In genomic region chr5:110136087-110136464, GRCm38 (mm10) we compare ENCODE assay signal across 8 mouse cellular contexts. TPM values are rescaled to one million over a fixed set of nuclear protein-coding genes. Genes with fewer than 3 reads are reported as not detected.
DNase-seq lines count a peak whose midpoint lies in the region; ATAC-seq and TF ChIP-seq lines count a peak whose summit lies in the region.

No protein-coding gene starts in this region.

- no peaks in the 10 kb centered on the region for H3K27me3 ChIP-seq in liver, adult 2 months (ENCODE audit: control insufficient read depth, insufficient read depth, low read length)
- no peaks in the 10 kb centered on the region for H3K27me3 ChIP-seq in embryonic facial prominence, embryonic 14.5 days (replicated peaks; ENCODE audit: control insufficient read depth, insufficient read depth, low read length)
- H3K27me3 ChIP-seq in intestine, embryonic 16.5 days (replicated peaks; ENCODE audit: control insufficient read depth, insufficient read depth, low read length): no peaks in the 10 kb centered on the region
- H3K27me3 ChIP-seq in myocyte (ENCODE audit: control insufficient read depth, insufficient read depth, insufficient read length): no peaks in the 10 kb centered on the region

- H3K4me2 ChIP-seq in embryonic facial prominence, embryonic 14.5 days (ENCODE audit: low read depth, low read length): peak overlapping the region; percentile 75
- H3K4me2 ChIP-seq in intestine, embryonic 16.5 days (ENCODE audit: low read depth, low read length): peak overlapping the region; percentile 85
- peak overlapping the region; percentile 67 for H3K4me2 ChIP-seq in myocyte (ENCODE audit: low read depth)

- H3K27ac ChIP-seq in liver, adult 2 months (replicated peaks; ENCODE audit: insufficient read depth, low read depth, low read length): peak overlapping the region; percentile 11; the same call in 1 of the 2 replicates
- peak overlapping the region; percentile 61 for H3K27ac ChIP-seq in embryonic facial prominence, embryonic 14.5 days (replicated peaks; ENCODE audit: low read depth, low read length)
- peak overlapping the region; percentile 19; the same call in 1 of the 2 replicates for H3K27ac ChIP-seq in intestine, embryonic 16.5 days (ENCODE audit: low read length)

- H3K4me1 ChIP-seq in liver, adult 2 months (ENCODE audit: control insufficient read depth, insufficient read depth, low read length): peaks cover 2% of the 10 kb centered on the region; the same call in 1 of the 2 replicates
- no peaks in the 10 kb centered on the region; the same call in 1 of the 2 replicates for H3K4me1 ChIP-seq in embryonic facial prominence, embryonic 14.5 days (ENCODE audit: control insufficient read depth, insufficient read depth, low read length)
- H3K4me1 ChIP-seq in intestine, embryonic 16.5 days (ENCODE audit: control insufficient read depth, insufficient read depth, low read length): no peaks in the 10 kb centered on the region

- WGBS in liver, adult 2 months: 3% methylated on average over 18 of the region's 18 CpGs
- 7% methylated on average over 18 of the region's 18 CpGs for WGBS in embryonic facial prominence, embryonic 14.5 days
- WGBS in intestine, embryonic 16.5 days: 6% methylated on average over 18 of the region's 18 CpGs

- H3K9ac ChIP-seq in liver, adult 2 months (ENCODE audit: low read depth, low read length): peak overlapping the region; percentile 77
- H3K9ac ChIP-seq in embryonic facial prominence, embryonic 14.5 days (ENCODE audit: low read depth, low read length): peak overlapping the region; percentile 74
- peak overlapping the region; percentile 81 for H3K9ac ChIP-seq in intestine, embryonic 16.5 days (ENCODE audit: low read depth, low read length)

- no peaks in the 10 kb centered on the region; the same call in 1 of the 2 replicates for H3K79me2 ChIP-seq in liver, adult 2 months (ENCODE audit: control insufficient read depth, insufficient read depth, low read length)
- H3K79me2 ChIP-seq in myocyte (ENCODE audit: control insufficient read depth, insufficient read depth): peaks cover 12% of the 10 kb centered on the region

- no peak for TF ChIP-seq CTCF in liver, adult 2 months (IDR thresholded peaks at IDR 0.05; ENCODE audit: low read depth, low read length)

- no peak for DNase-seq in liver, adult 2 months (ENCODE audit: extremely low read depth, low read depth, low spot score)
- no peak for DNase-seq in liver
- DNase-seq in embryonic facial prominence, embryonic 14.5 days (ENCODE audit: low spot score): peak; percentile 1
- no peak for DNase-seq in spleen, adult 12 weeks (ENCODE audit: low spot score)
- DNase-seq in gastrocnemius, postnatal 10 days: no peak

- no peak for TF ChIP-seq POLR2A in liver, adult 2 months (IDR thresholded peaks at IDR 0.05; ENCODE audit: extremely low read depth, insufficient read depth, low read length)
- TF ChIP-seq POLR2A in myocyte (IDR thresholded peaks at IDR 0.05; ENCODE audit: insufficient read length, low read depth): no peak

- ATAC-seq in embryonic facial prominence, embryonic 14.5 days (ENCODE audit: low read depth): peak; percentile 7; the same call in 1 of the 2 replicates
- ATAC-seq in intestine, embryonic 16.5 days: peak; percentile 39
- ATAC-seq in granulocyte monocyte progenitor cell, adult 5-6 weeks (replicated peaks; ENCODE audit: poor library complexity, severe bottlenecking): no peak; the same call in 1 of the 2 replicates

- peaks cover 16% of the 10 kb centered on the region; the same call in 1 of the 2 replicates for H3K9me3 ChIP-seq in embryonic facial prominence, embryonic 14.5 days (ENCODE audit: control insufficient read depth, low read length)
- H3K9me3 ChIP-seq in intestine, embryonic 16.5 days (ENCODE audit: control insufficient read depth, low read length): no peaks in the 10 kb centered on the region

- peak overlapping the region; percentile 80 for H3K4me3 ChIP-seq in liver, adult 2 months (ENCODE audit: insufficient read depth, low read depth, low read length)
- H3K4me3 ChIP-seq in embryonic facial prominence, embryonic 14.5 days (ENCODE audit: low read depth, low read length): peak overlapping the region; percentile 72
- peak overlapping the region; percentile 84 for H3K4me3 ChIP-seq in intestine, embryonic 16.5 days (ENCODE audit: low read length)
- peak overlapping the region; percentile 69 for H3K4me3 ChIP-seq in myocyte

- peak overlapping the region; percentile 26 for H3ac ChIP-seq in myocyte (ENCODE audit: control insufficient read depth, insufficient read length)

- H3K36me3 ChIP-seq in liver, adult 2 months (ENCODE audit: control insufficient read depth, insufficient read depth, low read length): peaks cover 11% of the 10 kb centered on the region
- peaks cover 19% of the 10 kb centered on the region; the same call in 1 of the 2 replicates for H3K36me3 ChIP-seq in embryonic facial prominence, embryonic 14.5 days (ENCODE audit: control insufficient read depth, insufficient read depth, low read length)
- H3K36me3 ChIP-seq in intestine, embryonic 16.5 days (ENCODE audit: control insufficient read depth, insufficient read depth, low read length): no peaks in the 10 kb centered on the region
- no peaks in the 10 kb centered on the region for H3K36me3 ChIP-seq in myocyte (ENCODE audit: control insufficient read depth, insufficient read depth)

TF ChIP-seq in myocyte, 11 proteins besides CTCF, POLR2A, EP300 and RAD21:
- TF ChIP-seq TCF12 (IDR thresholded peaks at IDR 0.05; ENCODE audit: insufficient read depth, poor library complexity, severe bottlenecking): no peak
- no peak for TF ChIP-seq MYOD1 (IDR thresholded peaks at IDR 0.05; ENCODE audit: control insufficient read depth in 1 of 3, insufficient read length in 2 of 3, low read depth in 2 of 3)
- no peak for TF ChIP-seq REST (IDR thresholded peaks at IDR 0.05; ENCODE audit: insufficient read depth, insufficient read length)

RNA-seq across cellular contexts. Expression of gene Chfr, which starts 0.4 kb away (rescaled TPM):
- total RNA-seq in liver, adult 2 months (2014; rRNA removed): 17.3 and 18.4 TPM in 2 replicates
- polyA plus RNA-seq in liver, adult 2 months (2012; rRNA removed): 19.8 and 19.9 TPM in 2 replicates
- 35.6 and 38.7 TPM in 2 replicates for polyA plus RNA-seq in embryonic facial prominence, embryonic 14.5 days (2014; fragmentation: Nextera tagmentation; extraction: Ambion mirVana)
- polyA plus RNA-seq in intestine, embryonic 16.5 days (2015; fragmentation: Nextera tagmentation; extraction: Ambion mirVana): 35.1 and 35.6 TPM in 2 replicates
- 20.4 TPM for polyA plus RNA-seq in myocyte (2012; fragmentation: generic; extraction: Trizol)
- 28.0 and 33.3 TPM in 2 replicates for total RNA-seq in granulocyte monocyte progenitor cell, adult 5-6 weeks (2014; fragmentation: Nextera tagmentation)
- total RNA-seq in granulocyte monocyte progenitor cell, adult 5-6 weeks (2017): 39.4 and 45.1 TPM in 2 replicates
- 10 to 100 TPM; 14.9 to 21.0 TPM for total RNA-seq in gastrocnemius, postnatal 10 days (2021)

RNA-seq across cellular contexts. Expression of gene Zfp605, which starts 26.2 kb away (rescaled TPM):
- 2.5 and 2.6 TPM in 2 replicates for total RNA-seq in liver, adult 2 months (2014; rRNA removed)
- polyA plus RNA-seq in liver, adult 2 months (2012; rRNA removed): 0.19 and 0.32 TPM in 2 replicates
- polyA plus RNA-seq in embryonic facial prominence, embryonic 14.5 days (2014; fragmentation: Nextera tagmentation; extraction: Ambion mirVana): 4.0 and 4.8 TPM in 2 replicates
- 2.3 and 2.7 TPM in 2 replicates for polyA plus RNA-seq in intestine, embryonic 16.5 days (2015; fragmentation: Nextera tagmentation; extraction: Ambion mirVana)
- 2.1 TPM for polyA plus RNA-seq in myocyte (2012; fragmentation: generic; extraction: Trizol)
- total RNA-seq in granulocyte monocyte progenitor cell, adult 5-6 weeks (2014; fragmentation: Nextera tagmentation): 6.4 and 8.4 TPM in 2 replicates
- total RNA-seq in granulocyte monocyte progenitor cell, adult 5-6 weeks (2017): 3.3 and 9.3 TPM in 2 replicates
- total RNA-seq in gastrocnemius, postnatal 10 days (2021): 1 to 10 TPM; 3.1 to 3.2 TPM

RNA-seq across cellular contexts. Expression of gene Gtpbp6, which starts 28.1 kb away (rescaled TPM):
- total RNA-seq in liver, adult 2 months (2014; rRNA removed): 9.0 and 10.7 TPM in 2 replicates
- 32.9 and 45.2 TPM in 2 replicates for polyA plus RNA-seq in liver, adult 2 months (2012; rRNA removed)
- polyA plus RNA-seq in embryonic facial prominence, embryonic 14.5 days (2014; fragmentation: Nextera tagmentation; extraction: Ambion mirVana): 25.8 and 28.2 TPM in 2 replicates
- 28.3 and 29.6 TPM in 2 replicates for polyA plus RNA-seq in intestine, embryonic 16.5 days (2015; fragmentation: Nextera tagmentation; extraction: Ambion mirVana)
- polyA plus RNA-seq in myocyte (2012; fragmentation: generic; extraction: Trizol): 60.5 TPM
- total RNA-seq in granulocyte monocyte progenitor cell, adult 5-6 weeks (2014; fragmentation: Nextera tagmentation): 20.4 and 32.2 TPM in 2 replicates
- 9.2 and 14.0 TPM in 2 replicates for total RNA-seq in granulocyte monocyte progenitor cell, adult 5-6 weeks (2017)
- total RNA-seq in gastrocnemius, postnatal 10 days (2021): 10 to 100 TPM; 19.6 to 22.5 TPM

RNA-seq across cellular contexts. Expression of gene Plcxd1, which starts 36.3 kb away (rescaled TPM):
- total RNA-seq in liver, adult 2 months (2014; rRNA removed): 0.13 and 0.92 TPM in 2 replicates
- 0.62 and 2.0 TPM in 2 replicates for polyA plus RNA-seq in liver, adult 2 months (2012; rRNA removed)
- polyA plus RNA-seq in embryonic facial prominence, embryonic 14.5 days (2014; fragmentation: Nextera tagmentation; extraction: Ambion mirVana): 1.7 and 1.8 TPM in 2 replicates
- polyA plus RNA-seq in intestine, embryonic 16.5 days (2015; fragmentation: Nextera tagmentation; extraction: Ambion mirVana): 0.80 and 0.84 TPM in 2 replicates
- 0.68 TPM for polyA plus RNA-seq in myocyte (2012; fragmentation: generic; extraction: Trizol)
- total RNA-seq in granulocyte monocyte progenitor cell, adult 5-6 weeks (2014; fragmentation: Nextera tagmentation): not detected in 2 replicates
- total RNA-seq in granulocyte monocyte progenitor cell, adult 5-6 weeks (2017): not detected in 2 replicates
- under 1 TPM in 1 of 2 experiments, not detected in 1; 0.07 TPM for total RNA-seq in gastrocnemius, postnatal 10 days (2021)

RNA-seq across cellular contexts. Expression of gene Golga3, which starts 40.4 kb away (rescaled TPM):
- 11.6 TPM in 2 replicates for total RNA-seq in liver, adult 2 months (2014; rRNA removed)
- 4.3 and 5.4 TPM in 2 replicates for polyA plus RNA-seq in liver, adult 2 months (2012; rRNA removed)
- polyA plus RNA-seq in embryonic facial prominence, embryonic 14.5 days (2014; fragmentation: Nextera tagmentation; extraction: Ambion mirVana): 30.1 and 31.5 TPM in 2 replicates
- 13.7 and 14.5 TPM in 2 replicates for polyA plus RNA-seq in intestine, embryonic 16.5 days (2015; fragmentation: Nextera tagmentation; extraction: Ambion mirVana)
- polyA plus RNA-seq in myocyte (2012; fragmentation: generic; extraction: Trizol): 15.3 TPM
- 16.9 and 23.9 TPM in 2 replicates for total RNA-seq in granulocyte monocyte progenitor cell, adult 5-6 weeks (2014; fragmentation: Nextera tagmentation)
- 19.4 and 22.8 TPM in 2 replicates for total RNA-seq in granulocyte monocyte progenitor cell, adult 5-6 weeks (2017)
- total RNA-seq in gastrocnemius, postnatal 10 days (2021): 10 to 100 TPM; 38.7 to 39.5 TPM

Comparison
In these comparisons a context has a peak if more than half of its experiments do, and no peak if none do; other contexts are left out.
1. H3K27ac ChIP-seq: peak in every context shown above with its lines; median percentile 61 in embryonic facial prominence, embryonic 14.5 days; 19 in intestine, embryonic 16.5 days; 11 in liver, adult 2 months.